ENCODE assay signal across 9 mouse cellular contexts in genomic region chr2:180359062-180359461, GRCm38 (mm10). TPM values are rescaled to one million over a fixed set of nuclear protein-coding genes. Genes with fewer than 3 reads are reported as not detected.
A peak's percentile ranks its signal among the peaks of the same experiment; 100 is the strongest.
DNase-seq lines count a peak whose midpoint lies in the region; ATAC-seq lines count a peak whose summit lies in the region.
"Had no signal": no experiment of that assay in that cellular context is flagged by ENCODE, and none has a peak within 500 bp of the region (broad histone marks: within the 10 kb centered on the region; RNA-seq: fewer than 3 reads in every experiment).

No protein-coding gene starts in this region.

- H3K27ac ChIP-seq in forebrain, embryonic 14.5 days (ENCODE audit: low read depth, low read length) = no peak overlapping the region
- H3K27ac ChIP-seq in forebrain, embryonic 15.5 days (replicated peaks) = no peak overlapping the region
- no peak overlapping the region for H3K27ac ChIP-seq in midbrain, embryonic 11.5 days (ENCODE audit: low read depth, low read length)
- no peak overlapping the region for H3K27ac ChIP-seq in midbrain, embryonic 13.5 days
- H3K27ac ChIP-seq: limb, embryonic 12.5 days had no signal

- H3K4me1 ChIP-seq in forebrain, embryonic 14.5 days (ENCODE audit: control insufficient read depth, insufficient read depth, low read length) = no peaks in the 10 kb centered on the region
- no peaks in the 10 kb centered on the region for H3K4me1 ChIP-seq in forebrain, embryonic 15.5 days
- H3K4me1 ChIP-seq in midbrain, embryonic 11.5 days (ENCODE audit: control insufficient read depth, insufficient read depth, low read length) = no peaks in the 10 kb centered on the region
- no peaks in the 10 kb centered on the region for H3K4me1 ChIP-seq in midbrain, embryonic 13.5 days (replicated peaks)
- H3K4me1 ChIP-seq: limb, embryonic 12.5 days had no signal

- peak; percentile 28 for DNase-seq in forebrain, embryonic 14.5 days (ENCODE audit: low spot score)
- peak; percentile 73 for DNase-seq in midbrain, embryonic 11.5 days (ENCODE audit: low spot score, missing footprints)
- DNase-seq in gastrocnemius, postnatal 25 days = peak; percentile 69
- DNase-seq in retina, postnatal 1 day = peak; percentile 36
- no peak for DNase-seq in testis, postnatal 14 days (ENCODE audit: low spot score)
- DNase-seq in adrenal gland, postnatal 36 days = no peak

- no peak overlapping the region for H3K4me2 ChIP-seq in forebrain, embryonic 14.5 days (ENCODE audit: low read length)
- H3K4me2 ChIP-seq in forebrain, embryonic 15.5 days (replicated peaks) = no peak overlapping the region
- H3K4me2 ChIP-seq in midbrain, embryonic 11.5 days = no peak overlapping the region
- no peak overlapping the region for H3K4me2 ChIP-seq in midbrain, embryonic 13.5 days (replicated peaks)
- H3K4me2 ChIP-seq: limb, embryonic 12.5 days had no signal

- 4% methylated on average over 4 of the region's 4 CpGs for WGBS in forebrain, embryonic 14.5 days
- WGBS in forebrain, embryonic 15.5 days = 2% methylated on average over 4 of the region's 4 CpGs
- 4% methylated on average over 4 of the region's 4 CpGs for WGBS in midbrain, embryonic 11.5 days
- 11% methylated on average over 4 of the region's 4 CpGs for WGBS in midbrain, embryonic 13.5 days

- ATAC-seq in forebrain, embryonic 14.5 days = no peak
- no peak for ATAC-seq in forebrain, embryonic 15.5 days (replicated peaks)
- ATAC-seq in midbrain, embryonic 11.5 days (ENCODE audit: low FRiP score) = no peak
- ATAC-seq in midbrain, embryonic 13.5 days = no peak

- H3K27me3 ChIP-seq in forebrain, embryonic 14.5 days (replicated peaks; ENCODE audit: control insufficient read depth, insufficient read depth, low read length) = no peaks in the 10 kb centered on the region
- H3K27me3 ChIP-seq in forebrain, embryonic 15.5 days = no peaks in the 10 kb centered on the region
- H3K27me3 ChIP-seq in midbrain, embryonic 11.5 days (ENCODE audit: control insufficient read depth, insufficient read depth, low read length) = no peaks in the 10 kb centered on the region
- peaks cover 3% of the 10 kb centered on the region; the same call in 1 of the 2 replicates for H3K27me3 ChIP-seq in midbrain, embryonic 13.5 days

- no peaks in the 10 kb centered on the region for H3K9me3 ChIP-seq in forebrain, embryonic 14.5 days (replicated peaks; ENCODE audit: control insufficient read depth, low read length)
- no peaks in the 10 kb centered on the region for H3K9me3 ChIP-seq in forebrain, embryonic 15.5 days
- H3K9me3 ChIP-seq in midbrain, embryonic 11.5 days (ENCODE audit: control insufficient read depth, low read length) = no peaks in the 10 kb centered on the region
- H3K9me3 ChIP-seq in midbrain, embryonic 13.5 days = no peaks in the 10 kb centered on the region
- H3K9me3 ChIP-seq: limb, embryonic 12.5 days had no signal

- H3K9ac ChIP-seq in forebrain, embryonic 14.5 days (ENCODE audit: low read length) = no peak overlapping the region
- no peak overlapping the region for H3K9ac ChIP-seq in forebrain, embryonic 15.5 days (replicated peaks)
- no peak overlapping the region for H3K9ac ChIP-seq in midbrain, embryonic 11.5 days (ENCODE audit: low read length)
- no peak overlapping the region; the same call in 1 of the 2 replicates for H3K9ac ChIP-seq in midbrain, embryonic 13.5 days (replicated peaks)
- H3K9ac ChIP-seq: limb, embryonic 12.5 days had no signal

- H3K4me3 ChIP-seq in forebrain, embryonic 14.5 days (ENCODE audit: low read depth, low read length) = no peak overlapping the region
- no peak overlapping the region for H3K4me3 ChIP-seq in forebrain, embryonic 15.5 days
- no peak overlapping the region for H3K4me3 ChIP-seq in midbrain, embryonic 11.5 days (ENCODE audit: low read depth, low read length)
- H3K4me3 ChIP-seq in midbrain, embryonic 13.5 days (replicated peaks) = no peak overlapping the region
- H3K4me3 ChIP-seq: limb, embryonic 12.5 days had no signal

- H3K36me3 ChIP-seq in forebrain, embryonic 14.5 days (ENCODE audit: control insufficient read depth, insufficient read depth, low read length) = no peaks in the 10 kb centered on the region
- no peaks in the 10 kb centered on the region for H3K36me3 ChIP-seq in forebrain, embryonic 15.5 days
- no peaks in the 10 kb centered on the region for H3K36me3 ChIP-seq in midbrain, embryonic 11.5 days (ENCODE audit: control insufficient read depth, insufficient read depth, low read length)
- H3K36me3 ChIP-seq in midbrain, embryonic 13.5 days = no peaks in the 10 kb centered on the region
- H3K36me3 ChIP-seq: limb, embryonic 12.5 days had no signal

RNA-seq across cellular contexts. Expression of gene Gata5, which starts 24.6 kb away (rescaled TPM):
- polyA plus RNA-seq in forebrain, embryonic 14.5 days (2014; fragmentation: Nextera tagmentation; extraction: Ambion mirVana) = not detected in 2 replicates
- not detected in 2 replicates for polyA plus RNA-seq in forebrain, embryonic 15.5 days (2015; fragmentation: Nextera tagmentation; extraction: Ambion mirVana)
- not detected in 2 replicates for polyA plus RNA-seq in midbrain, embryonic 11.5 days (2014; fragmentation: Nextera tagmentation; extraction: Ambion mirVana)
- not detected in 2 replicates for polyA plus RNA-seq in midbrain, embryonic 13.5 days (2015; fragmentation: Nextera tagmentation; extraction: Ambion mirVana)
- not detected for total RNA-seq in gastrocnemius, postnatal 25 days (2021)
- total RNA-seq in adrenal gland, postnatal 36 days (2021) = under 1 TPM in 1 of 2 experiments, not detected in 1; 0.10 TPM

Comparison
In these comparisons a context has a peak if more than half of its experiments do, and no peak if none do; other contexts are left out.
1. DNase-seq: peak in forebrain, embryonic 14.5 days (single experiment), midbrain, embryonic 11.5 days (single experiment), gastrocnemius, postnatal 25 days (single experiment) and retina, postnatal 1 day (single experiment); none in testis, postnatal 14 days (single experiment) and adrenal gland, postnatal 36 days (0 of 2).